Mouse (Mus musculus): ENCODE data around the gene Fgfr1op2. TPM values are rescaled to one million over a fixed set of nuclear protein-coding genes. Genes with fewer than 3 reads are reported as not detected.

Gene Fgfr1op2
- polyA plus RNA-seq, 1 experiment: 99.6 TPM

GRCm38 (mm10) chr6:146578111-146578531 lies 1.1 kb downstream of the Fgfr1op2 start:
- no peak for TF ChIP-seq POLR2A (IDR thresholded peaks at IDR 0.05; ENCODE audit: borderline replicate concordance, control insufficient read depth, low read depth, low read length)
- no peak for TF ChIP-seq CTCF (IDR thresholded peaks at IDR 0.05; ENCODE audit: control insufficient read depth, insufficient read depth, low read length)
- Histone ChIP-seq H3K4me1 (ENCODE audit: control insufficient read depth, insufficient read depth, low read length) (no peaks in the 10 kb centered on the region; the same call in 1 of the 2 replicates), H3K4me3 (replicated peaks; ENCODE audit: control insufficient read depth, low read depth, low read length) (peak overlapping the region; percentile 88), H3K27ac (ENCODE audit: control insufficient read depth, insufficient read depth, low read depth, low read length, poor library complexity) (peak overlapping the region; percentile 98)
- under 1% methylated on average over 22 of the region's 22 CpGs for WGBS

- H3K4me1 ChIP-seq (ENCODE audit: control insufficient read depth, insufficient read depth, low read length): no peaks in the 10 kb centered on the region; the same call in 1 of the 2 replicates
- H3K4me3 ChIP-seq (replicated peaks; ENCODE audit: control insufficient read depth, low read depth, low read length): peak overlapping the region; percentile 88
- 1% methylated on average over 7 of the region's 7 CpGs for WGBS
- no peak for TF ChIP-seq POLR2A (IDR thresholded peaks at IDR 0.05; ENCODE audit: borderline replicate concordance, control insufficient read depth, low read depth, low read length)
- no peak for TF ChIP-seq CTCF (IDR thresholded peaks at IDR 0.05; ENCODE audit: control insufficient read depth, insufficient read depth, low read length)
- peak overlapping the region; percentile 49; the same call in 1 of the 2 replicates for H3K27ac ChIP-seq (ENCODE audit: control insufficient read depth, insufficient read depth, low read depth, low read length, poor library complexity)
These were observed 1.6 kb downstream of the Fgfr1op2 start for GRCm38 (mm10) chr6:146578586-146578985.

DNA sequence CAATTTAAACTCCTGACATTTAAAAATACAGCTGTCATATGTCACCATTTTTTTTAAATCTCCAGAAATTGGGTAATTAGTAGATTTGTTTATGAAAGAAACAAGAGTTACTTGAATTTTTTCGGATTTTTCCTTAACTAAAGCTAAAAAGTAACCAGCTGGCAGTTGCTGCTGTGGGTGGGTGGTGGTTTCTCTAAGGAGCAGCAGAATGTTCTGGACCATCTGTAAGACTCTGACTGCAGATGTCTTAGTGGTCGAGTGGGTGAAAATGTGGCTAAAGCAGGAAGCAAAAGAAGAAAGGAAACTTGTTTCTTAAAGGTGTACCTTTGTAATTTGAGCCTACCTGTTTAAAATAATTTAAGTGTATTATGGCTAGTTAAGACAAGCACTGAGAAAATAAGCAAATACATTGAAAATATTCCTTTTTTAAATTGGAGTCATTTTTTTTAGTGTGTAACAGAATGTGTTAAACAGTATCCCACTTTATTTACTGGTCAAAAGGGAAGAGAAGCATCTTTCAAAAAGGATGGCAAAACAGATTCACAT lies 3.5 kb downstream of the Fgfr1op2 start:
- no peak overlapping the region for H3K4me3 ChIP-seq (replicated peaks; ENCODE audit: control insufficient read depth, low read depth, low read length)
- no peak overlapping the region for H3K27ac ChIP-seq (ENCODE audit: control insufficient read depth, insufficient read depth, low read depth, low read length, poor library complexity)
- WGBS: 2% methylated on average over 2 of the region's 2 CpGs
- H3K4me1 ChIP-seq (ENCODE audit: control insufficient read depth, insufficient read depth, low read length): peaks cover 1% of the 10 kb centered on the region; the same call in 1 of the 2 replicates
- TF ChIP-seq CTCF (IDR thresholded peaks at IDR 0.05; ENCODE audit: control insufficient read depth, insufficient read depth, low read length) (no peak), POLR2A (IDR thresholded peaks at IDR 0.05; ENCODE audit: borderline replicate concordance, control insufficient read depth, low read depth, low read length) (no peak)

DNA sequence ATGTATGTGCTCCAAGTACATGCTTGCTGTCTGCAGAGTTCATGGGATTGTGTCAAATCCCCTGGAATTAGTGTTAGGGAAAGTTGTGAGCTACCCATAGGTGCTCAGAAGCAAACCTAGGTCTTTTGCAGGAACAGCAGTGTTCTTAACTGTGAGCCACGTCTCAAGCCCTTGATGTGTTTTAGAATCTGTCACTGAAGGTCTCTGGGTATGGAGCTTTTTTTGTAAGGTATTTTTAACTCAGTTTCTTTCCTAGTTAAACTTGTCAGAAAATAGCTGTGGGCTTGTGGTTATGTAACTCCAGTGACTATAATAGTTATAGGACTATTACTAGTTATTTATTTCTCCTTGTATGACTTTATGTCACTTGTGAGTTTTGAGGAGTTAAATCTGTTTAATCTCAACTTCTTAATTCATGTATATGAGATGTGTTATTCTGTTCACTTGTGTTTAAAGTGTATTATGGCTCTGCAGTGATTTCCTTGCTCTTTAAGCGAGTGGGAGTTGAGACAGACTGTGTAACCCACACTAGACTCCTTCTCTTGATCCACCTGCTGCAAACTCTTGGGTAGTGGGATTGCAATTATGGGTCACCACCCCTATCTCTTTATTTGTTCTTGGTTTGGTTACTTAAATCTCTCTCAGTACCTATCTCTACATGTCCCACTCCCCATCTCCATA lies 6.5 kb downstream of the Fgfr1op2 start:
- peaks cover 1% of the 10 kb centered on the region; the same call in 1 of the 2 replicates for H3K4me1 ChIP-seq (ENCODE audit: control insufficient read depth, insufficient read depth, low read length)
- WGBS: 79% methylated on average over 2 of the region's 2 CpGs
- no peak overlapping the region for H3K4me3 ChIP-seq (replicated peaks; ENCODE audit: control insufficient read depth, low read depth, low read length)
- H3K27ac ChIP-seq (ENCODE audit: control insufficient read depth, insufficient read depth, low read depth, low read length, poor library complexity): no peak overlapping the region
- TF ChIP-seq POLR2A (IDR thresholded peaks at IDR 0.05; ENCODE audit: borderline replicate concordance, control insufficient read depth, low read depth, low read length) (no peak), CTCF (IDR thresholded peaks at IDR 0.05; ENCODE audit: control insufficient read depth, insufficient read depth, low read length) (no peak)

DNA sequence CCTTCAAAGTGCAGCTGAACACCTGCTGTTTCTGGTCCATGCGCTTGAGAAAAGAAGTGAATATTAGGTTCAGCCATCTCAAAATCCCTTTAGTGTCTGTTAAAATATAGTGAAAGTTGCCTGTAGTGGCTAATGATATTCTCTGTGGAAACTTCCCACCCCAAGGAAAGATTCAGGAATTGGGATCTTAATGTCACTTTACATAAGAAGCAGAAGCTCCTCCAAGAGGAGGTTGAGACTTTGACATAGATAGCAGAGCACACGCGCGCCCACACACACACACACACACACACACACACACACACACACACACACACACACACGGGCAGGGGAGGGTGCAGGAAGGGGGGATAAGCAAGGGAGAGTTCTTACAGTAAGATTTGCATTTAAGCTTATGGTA lies 8.1 kb downstream of the Fgfr1op2 start:
- Histone ChIP-seq H3K4me1 (ENCODE audit: control insufficient read depth, insufficient read depth, low read length) (peaks cover 1% of the 10 kb centered on the region; the same call in 1 of the 2 replicates), H3K27ac (ENCODE audit: control insufficient read depth, insufficient read depth, low read depth, low read length, poor library complexity) (peak overlapping the region; percentile 10; the same call in 1 of the 2 replicates), H3K4me3 (replicated peaks; ENCODE audit: control insufficient read depth, low read depth, low read length) (no peak overlapping the region)
- 94% methylated on average over 5 of the region's 5 CpGs for WGBS
- TF ChIP-seq CTCF (IDR thresholded peaks at IDR 0.05; ENCODE audit: control insufficient read depth, insufficient read depth, low read length): no peak
- no peak for TF ChIP-seq POLR2A (IDR thresholded peaks at IDR 0.05; ENCODE audit: borderline replicate concordance, control insufficient read depth, low read depth, low read length)

- Histone ChIP-seq H3K4me3 (replicated peaks; ENCODE audit: control insufficient read depth, low read depth, low read length) (no peak overlapping the region), H3K4me1 (ENCODE audit: control insufficient read depth, insufficient read depth, low read length) (no peaks in the 10 kb centered on the region; the same call in 1 of the 2 replicates), H3K27ac (ENCODE audit: control insufficient read depth, insufficient read depth, low read depth, low read length, poor library complexity) (no peak overlapping the region)
- 86% methylated on average over 4 of the region's 4 CpGs for WGBS
- TF ChIP-seq CTCF (IDR thresholded peaks at IDR 0.05; ENCODE audit: control insufficient read depth, insufficient read depth, low read length): no peak
- TF ChIP-seq POLR2A (IDR thresholded peaks at IDR 0.05; ENCODE audit: borderline replicate concordance, control insufficient read depth, low read depth, low read length): no peak
These were observed 25.6 kb downstream of the Fgfr1op2 start for GRCm38 (mm10) chr6:146602601-146603000.

- Histone ChIP-seq H3K4me3 (replicated peaks; ENCODE audit: control insufficient read depth, low read depth, low read length) (no peak overlapping the region), H3K4me1 (ENCODE audit: control insufficient read depth, insufficient read depth, low read length) (no peaks in the 10 kb centered on the region; the same call in 1 of the 2 replicates), H3K27ac (ENCODE audit: control insufficient read depth, insufficient read depth, low read depth, low read length, poor library complexity) (no peak overlapping the region)
- WGBS: 76% methylated on average over 10 of the region's 10 CpGs
- TF ChIP-seq POLR2A (IDR thresholded peaks at IDR 0.05; ENCODE audit: borderline replicate concordance, control insufficient read depth, low read depth, low read length): no peak
- TF ChIP-seq CTCF (IDR thresholded peaks at IDR 0.05; ENCODE audit: control insufficient read depth, insufficient read depth, low read length): no peak
These were observed 26.6 kb downstream of the Fgfr1op2 start for GRCm38 (mm10) chr6:146603651-146604050.

GRCm38 (mm10) chr6:146611385-146611784 lies 34.4 kb downstream of the Fgfr1op2 start:
- peak overlapping the region; percentile 80 for H3K27ac ChIP-seq (ENCODE audit: control insufficient read depth, insufficient read depth, low read depth, low read length, poor library complexity)
- TF ChIP-seq CTCF (IDR thresholded peaks at IDR 0.05; ENCODE audit: control insufficient read depth, insufficient read depth, low read length) (no peak), POLR2A (IDR thresholded peaks at IDR 0.05; ENCODE audit: borderline replicate concordance, control insufficient read depth, low read depth, low read length) (no peak)
- no peaks in the 10 kb centered on the region; the same call in 1 of the 2 replicates for H3K4me1 ChIP-seq (ENCODE audit: control insufficient read depth, insufficient read depth, low read length)
- no peak overlapping the region for H3K4me3 ChIP-seq (replicated peaks; ENCODE audit: control insufficient read depth, low read depth, low read length)
- 55% methylated on average over 6 of the region's 6 CpGs for WGBS
